Mouse (Mus musculus): ENCODE data around the gene Krt6a. TPM values are rescaled to one million over a fixed set of nuclear protein-coding genes. Genes with fewer than 3 reads are reported as not detected.

Gene Krt6a
- not detected in 2 replicates for polyA plus RNA-seq (2014; fragmentation: Nextera tagmentation; extraction: Ambion mirVana)

DNA sequence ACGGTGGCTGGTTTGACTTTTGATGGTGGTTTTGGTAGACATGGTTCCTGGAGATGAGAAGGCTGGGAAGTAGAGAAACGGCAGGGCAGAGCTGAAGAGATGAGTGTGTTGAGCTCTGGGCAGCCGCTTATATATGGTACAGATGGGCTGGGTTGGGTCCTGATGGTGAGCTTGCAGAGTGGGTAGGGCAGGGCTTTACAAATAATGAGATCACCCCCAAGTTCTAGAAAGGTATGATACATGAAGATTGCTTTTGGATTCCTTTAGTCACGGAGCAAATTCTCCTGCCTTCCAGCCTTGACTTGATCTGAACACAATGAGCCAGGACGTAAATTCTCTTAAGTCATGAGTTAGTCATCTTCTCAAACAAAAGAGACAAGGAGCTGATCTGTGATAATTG lies at the start of gene Krt6a:
TSS of gene Krt6a (minus strand) at position 101 of the 400 bp plus-strand sequence.
- Histone ChIP-seq H3K4me1 (replicated peaks; ENCODE audit: control insufficient read depth, insufficient read depth, low read length) (no peaks in the 10 kb centered on the region), H3K4me2 (ENCODE audit: low read length) (no peak within 1 kb of the TSS), H3K27me3 (replicated peaks; ENCODE audit: control insufficient read depth, insufficient read depth, low read length) (no peaks in the 10 kb centered on the region), H3K4me3 (ENCODE audit: low read depth, low read length) (no peak within 1 kb of the TSS), H3K27ac (ENCODE audit: low read depth) (no peak within 1 kb of the TSS), H3K9ac (ENCODE audit: low read length) (no peak within 1 kb of the TSS), H3K9me3 (ENCODE audit: control insufficient read depth, low read length) (no peaks in the 10 kb centered on the region), H3K36me3 (ENCODE audit: control insufficient read depth, insufficient read depth, low read length) (no peaks in the 10 kb centered on the region)
- DNase-seq (ENCODE audit: low spot score) (no peak), ATAC-seq (replicated peaks; ENCODE audit: low FRiP score, low TSS enrichment, low read depth) (no peak)
- WGBS: 73% methylated on average over 5 of the region's 5 CpGs

GRCm38 (mm10) chr15:101742711-101743110 lies 48.6 kb upstream of the Krt6a start, which contains the start of gene Krt71:
Gene Krt71, minus strand, starts transcription at chr15:101743109.
- Histone ChIP-seq H3K9ac (ENCODE audit: low read length) (no peak within 1 kb of the TSS), H3K27ac (ENCODE audit: low read depth) (no peak within 1 kb of the TSS), H3K36me3 (ENCODE audit: control insufficient read depth, insufficient read depth, low read length) (no peaks in the 10 kb centered on the region), H3K9me3 (ENCODE audit: control insufficient read depth, low read length) (no peaks in the 10 kb centered on the region), H3K27me3 (replicated peaks; ENCODE audit: control insufficient read depth, insufficient read depth, low read length) (no peaks in the 10 kb centered on the region), H3K4me3 (ENCODE audit: low read depth, low read length) (no peak within 1 kb of the TSS), H3K4me1 (replicated peaks; ENCODE audit: control insufficient read depth, insufficient read depth, low read length) (no peaks in the 10 kb centered on the region), H3K4me2 (ENCODE audit: low read length) (no peak within 1 kb of the TSS)
- WGBS: 57% methylated on average over 14 of the region's 14 CpGs
- DNase-seq (ENCODE audit: low spot score): no peak
- no peak for ATAC-seq (replicated peaks; ENCODE audit: low FRiP score, low TSS enrichment, low read depth)

DNA sequence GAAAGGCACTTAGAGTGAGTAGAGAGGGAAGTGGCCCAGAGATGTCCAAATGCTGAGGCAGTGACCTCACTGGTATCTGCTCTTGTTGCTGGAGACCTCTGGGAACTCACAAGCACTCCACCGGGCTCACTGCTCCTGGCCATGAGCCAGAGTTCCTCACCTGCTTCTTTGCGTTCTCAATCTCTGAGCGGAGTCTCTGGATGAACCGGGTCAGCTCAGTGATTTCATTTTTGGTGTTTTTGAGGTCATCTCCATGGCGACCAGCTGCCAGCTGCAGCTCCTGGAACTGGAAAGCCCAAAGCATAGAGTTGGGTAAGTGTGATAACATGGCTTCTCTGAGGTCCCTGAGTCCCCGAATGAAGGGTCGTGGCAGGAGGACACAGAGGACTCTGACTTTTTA lies 43.7 kb upstream of the Krt6a start:
- no peak overlapping the region for H3K9ac ChIP-seq (ENCODE audit: low read length)
- no peak overlapping the region for H3K4me2 ChIP-seq (ENCODE audit: low read length)
- 67% methylated on average over 7 of the region's 7 CpGs for whole genome bisulfite sequencing
- H3K36me3 ChIP-seq (ENCODE audit: control insufficient read depth, insufficient read depth, low read length): no peaks in the 10 kb centered on the region
- DNase-seq (ENCODE audit: low spot score): no peak
- H3K9me3 ChIP-seq (ENCODE audit: control insufficient read depth, low read length): no peaks in the 10 kb centered on the region
- H3K4me1 ChIP-seq (replicated peaks; ENCODE audit: control insufficient read depth, insufficient read depth, low read length): no peaks in the 10 kb centered on the region
- no peak for ATAC-seq (replicated peaks; ENCODE audit: low FRiP score, low TSS enrichment, low read depth)
- H3K27me3 ChIP-seq (replicated peaks; ENCODE audit: control insufficient read depth, insufficient read depth, low read length): no peaks in the 10 kb centered on the region
- H3K27ac ChIP-seq (ENCODE audit: low read depth): no peak overlapping the region
- no peak overlapping the region for H3K4me3 ChIP-seq (ENCODE audit: low read depth, low read length)

DNA sequence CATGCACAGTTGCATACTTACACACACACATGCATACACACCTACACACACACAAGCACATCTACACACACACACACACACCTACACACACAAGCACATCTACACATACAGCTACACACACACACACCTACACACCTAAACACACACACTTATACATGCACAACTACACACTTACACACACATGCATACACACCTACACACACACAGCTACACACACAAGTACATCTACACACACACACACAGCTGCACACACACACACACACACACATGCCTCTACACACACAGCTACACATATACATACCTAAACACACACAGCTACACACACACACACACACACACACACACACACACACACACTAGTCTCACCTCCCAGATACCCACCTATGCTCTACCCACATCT lies 36.5 kb upstream of the Krt6a start:
- no peak for ATAC-seq (replicated peaks; ENCODE audit: low FRiP score, low TSS enrichment, low read depth)
- no peaks in the 10 kb centered on the region for H3K27me3 ChIP-seq (replicated peaks; ENCODE audit: control insufficient read depth, insufficient read depth, low read length)

DNA sequence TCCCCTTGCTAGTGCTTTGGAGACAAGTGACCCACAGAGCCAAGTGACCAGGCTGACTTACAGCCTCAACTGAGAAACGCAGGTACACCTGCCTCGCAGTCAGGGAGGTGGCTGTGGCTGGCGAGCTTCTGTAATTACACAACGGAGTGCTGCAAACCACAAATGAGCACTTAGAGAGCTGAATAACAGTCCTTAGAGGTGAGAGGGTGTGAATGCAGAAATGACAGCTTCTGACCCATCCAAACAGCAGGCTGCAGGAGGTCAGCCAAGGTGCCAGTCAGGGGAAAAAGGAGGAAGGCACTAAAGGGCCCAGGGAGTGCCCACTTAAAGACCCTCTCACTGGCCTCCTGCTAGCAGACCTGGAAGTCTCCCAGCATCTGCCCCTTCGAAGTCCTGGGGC lies 30.6 kb upstream of the Krt6a start:
- no peak for ATAC-seq (replicated peaks; ENCODE audit: low FRiP score, low TSS enrichment, low read depth)
- no peak for DNase-seq (ENCODE audit: low spot score)
- no peaks in the 10 kb centered on the region for H3K4me1 ChIP-seq (replicated peaks; ENCODE audit: control insufficient read depth, insufficient read depth, low read length)
- 55% methylated on average over 5 of the region's 5 CpGs for WGBS
- no peak overlapping the region for H3K4me3 ChIP-seq (ENCODE audit: low read depth, low read length)
- H3K4me2 ChIP-seq (ENCODE audit: low read length): no peak overlapping the region
- H3K9ac ChIP-seq (ENCODE audit: low read length): no peak overlapping the region
- no peaks in the 10 kb centered on the region for H3K27me3 ChIP-seq (replicated peaks; ENCODE audit: control insufficient read depth, insufficient read depth, low read length)
- no peaks in the 10 kb centered on the region for H3K36me3 ChIP-seq (ENCODE audit: control insufficient read depth, insufficient read depth, low read length)
- no peak overlapping the region for H3K27ac ChIP-seq (ENCODE audit: low read depth)
- no peaks in the 10 kb centered on the region for H3K9me3 ChIP-seq (ENCODE audit: control insufficient read depth, low read length)

More for the DNA sequence above, 36.5 kb upstream of the Krt6a start:
- H3K4me2 ChIP-seq (ENCODE audit: low read length): no peak overlapping the region
- no peak overlapping the region for H3K9ac ChIP-seq (ENCODE audit: low read length)
- H3K9me3 ChIP-seq (ENCODE audit: control insufficient read depth, low read length): no peaks in the 10 kb centered on the region
- H3K36me3 ChIP-seq (ENCODE audit: control insufficient read depth, insufficient read depth, low read length): no peaks in the 10 kb centered on the region
- DNase-seq (ENCODE audit: low spot score): no peak
- no peak overlapping the region for H3K4me3 ChIP-seq (ENCODE audit: low read depth, low read length)
- no peak overlapping the region for H3K27ac ChIP-seq (ENCODE audit: low read depth)
- no peaks in the 10 kb centered on the region for H3K4me1 ChIP-seq (replicated peaks; ENCODE audit: control insufficient read depth, insufficient read depth, low read length)

DNA sequence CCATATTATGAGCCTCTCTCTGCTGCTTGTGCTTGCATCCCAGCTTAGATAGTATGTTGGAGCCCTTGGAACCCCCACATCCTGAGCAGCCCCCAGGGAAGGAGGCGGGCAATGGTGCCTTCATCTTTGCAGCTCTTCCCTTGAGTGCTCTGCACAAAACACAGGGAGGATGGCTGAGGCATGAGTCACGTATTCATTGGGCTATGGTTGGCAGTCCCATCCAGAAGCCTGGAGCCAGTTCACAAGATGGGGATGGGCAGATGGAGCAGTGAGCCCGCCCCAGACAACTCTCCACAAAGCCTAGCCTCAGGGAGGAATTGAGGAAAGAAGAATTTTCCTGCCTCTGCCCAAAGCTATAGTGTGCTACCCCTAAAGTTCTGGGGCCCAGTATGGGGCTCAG lies 21.7 kb upstream of the Krt6a start:
- ATAC-seq (replicated peaks; ENCODE audit: low FRiP score, low TSS enrichment, low read depth) (no peak), DNase-seq (ENCODE audit: low spot score) (no peak)
- H3K4me3 ChIP-seq (ENCODE audit: low read depth, low read length): no peak overlapping the region
- 71% methylated on average over 3 of the region's 3 CpGs for WGBS
- no peak overlapping the region for H3K4me2 ChIP-seq (ENCODE audit: low read length)
- no peaks in the 10 kb centered on the region for H3K9me3 ChIP-seq (ENCODE audit: control insufficient read depth, low read length)
- no peaks in the 10 kb centered on the region for H3K36me3 ChIP-seq (ENCODE audit: control insufficient read depth, insufficient read depth, low read length)
- no peak overlapping the region for H3K9ac ChIP-seq (ENCODE audit: low read length)
- H3K4me1 ChIP-seq (replicated peaks; ENCODE audit: control insufficient read depth, insufficient read depth, low read length): no peaks in the 10 kb centered on the region
- no peaks in the 10 kb centered on the region for H3K27me3 ChIP-seq (replicated peaks; ENCODE audit: control insufficient read depth, insufficient read depth, low read length)
- no peak overlapping the region for H3K27ac ChIP-seq (ENCODE audit: low read depth)

DNA sequence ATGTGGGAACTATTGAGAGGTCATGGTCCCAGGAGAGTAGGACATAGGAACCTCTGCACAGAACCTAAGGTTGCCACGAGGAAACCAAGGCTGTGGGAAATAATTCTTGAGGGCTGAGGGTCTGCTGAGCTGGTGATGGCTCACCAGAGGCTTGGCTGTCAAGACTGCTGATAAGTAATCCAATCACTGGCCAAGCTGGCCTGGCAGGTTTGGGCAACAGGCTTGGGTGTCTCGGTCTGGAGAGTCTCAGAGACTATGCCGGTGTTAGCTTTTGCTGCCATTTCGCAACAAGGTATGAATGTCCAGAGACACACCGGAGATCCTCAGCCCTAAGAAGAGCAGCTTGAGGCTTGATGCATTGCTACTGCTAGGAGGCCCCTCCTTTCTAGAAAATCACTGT lies 20.2 kb upstream of the Krt6a start:
- H3K4me2 ChIP-seq (ENCODE audit: low read length): no peak overlapping the region
- no peak for ATAC-seq (replicated peaks; ENCODE audit: low FRiP score, low TSS enrichment, low read depth)
- no peaks in the 10 kb centered on the region for H3K27me3 ChIP-seq (replicated peaks; ENCODE audit: control insufficient read depth, insufficient read depth, low read length)
- WGBS: 50% methylated on average over 5 of the region's 5 CpGs
- H3K9ac ChIP-seq (ENCODE audit: low read length): no peak overlapping the region
- H3K4me3 ChIP-seq (ENCODE audit: low read depth, low read length): no peak overlapping the region
- no peak for DNase-seq (ENCODE audit: low spot score)
- no peaks in the 10 kb centered on the region for H3K4me1 ChIP-seq (replicated peaks; ENCODE audit: control insufficient read depth, insufficient read depth, low read length)
- no peak overlapping the region for H3K27ac ChIP-seq (ENCODE audit: low read depth)
- no peaks in the 10 kb centered on the region for H3K36me3 ChIP-seq (ENCODE audit: control insufficient read depth, insufficient read depth, low read length)
- H3K9me3 ChIP-seq (ENCODE audit: control insufficient read depth, low read length): no peaks in the 10 kb centered on the region

- Histone ChIP-seq H3K4me1 (replicated peaks; ENCODE audit: control insufficient read depth, insufficient read depth, low read length) (no peaks in the 10 kb centered on the region), H3K4me3 (ENCODE audit: low read depth, low read length) (no peak overlapping the region), H3K9ac (ENCODE audit: low read length) (no peak overlapping the region), H3K36me3 (ENCODE audit: control insufficient read depth, insufficient read depth, low read length) (no peaks in the 10 kb centered on the region), H3K4me2 (ENCODE audit: low read length) (no peak overlapping the region), H3K27me3 (replicated peaks; ENCODE audit: control insufficient read depth, insufficient read depth, low read length) (no peaks in the 10 kb centered on the region), H3K27ac (ENCODE audit: low read depth) (no peak overlapping the region), H3K9me3 (ENCODE audit: control insufficient read depth, low read length) (no peaks in the 10 kb centered on the region)
- no peak for ATAC-seq (replicated peaks; ENCODE audit: low FRiP score, low TSS enrichment, low read depth)
- WGBS: 69% methylated on average over 8 of the region's 8 CpGs
- DNase-seq (ENCODE audit: low spot score): no peak
Observed at GRCm38 (mm10) chr15:101713731-101714130, 19.6 kb upstream of the Krt6a start.

GRCm38 (mm10) chr15:101712720-101713119 lies 18.6 kb upstream of the Krt6a start, which contains the start of gene Krt5:
Gene Krt5, minus strand, starts transcription at chr15:101712898.
- H3K27ac ChIP-seq (ENCODE audit: low read depth): no peak within 1 kb of the TSS
- 65% methylated on average over 13 of the region's 13 CpGs for WGBS

More at GRCm38 (mm10) chr15:101712720-101713119, 18.6 kb upstream of the Krt6a start, which contains the start of gene Krt5:
- Histone ChIP-seq H3K36me3 (ENCODE audit: control insufficient read depth, insufficient read depth, low read length) (no peaks in the 10 kb centered on the region), H3K4me2 (ENCODE audit: low read length) (no peak within 1 kb of the TSS), H3K9me3 (ENCODE audit: control insufficient read depth, low read length) (no peaks in the 10 kb centered on the region), H3K27me3 (replicated peaks; ENCODE audit: control insufficient read depth, insufficient read depth, low read length) (no peaks in the 10 kb centered on the region), H3K4me1 (replicated peaks; ENCODE audit: control insufficient read depth, insufficient read depth, low read length) (no peaks in the 10 kb centered on the region), H3K4me3 (ENCODE audit: low read depth, low read length) (no peak within 1 kb of the TSS), H3K9ac (ENCODE audit: low read length) (no peak within 1 kb of the TSS)
- DNase-seq (ENCODE audit: low spot score) (no peak), ATAC-seq (replicated peaks; ENCODE audit: low FRiP score, low TSS enrichment, low read depth) (no peak)

Data from intestine, embryonic 14.5 days (tissue).